Mouse (Mus musculus) liver, adult 2 months (tissue): ENCODE data around the gene Mdga1.

Source experiments
- CTCF ChIP-seq: fragments of 200-500 bp; IDR thresholded peaks from 2 replicates; pipeline ENCODE4 v1.5.1; 2011; ENCODE audit warnings: low read depth, low read length, control low read depth
- POLR2A ChIP-seq: fragments of 200-500 bp; IDR thresholded peaks from 2 replicates; pipeline ENCODE4 v1.6.1; 2011; ENCODE audit warnings: low read length, control low read depth; ENCODE audit not compliant: insufficient read depth; ENCODE audit errors: extremely low read depth

DNA sequence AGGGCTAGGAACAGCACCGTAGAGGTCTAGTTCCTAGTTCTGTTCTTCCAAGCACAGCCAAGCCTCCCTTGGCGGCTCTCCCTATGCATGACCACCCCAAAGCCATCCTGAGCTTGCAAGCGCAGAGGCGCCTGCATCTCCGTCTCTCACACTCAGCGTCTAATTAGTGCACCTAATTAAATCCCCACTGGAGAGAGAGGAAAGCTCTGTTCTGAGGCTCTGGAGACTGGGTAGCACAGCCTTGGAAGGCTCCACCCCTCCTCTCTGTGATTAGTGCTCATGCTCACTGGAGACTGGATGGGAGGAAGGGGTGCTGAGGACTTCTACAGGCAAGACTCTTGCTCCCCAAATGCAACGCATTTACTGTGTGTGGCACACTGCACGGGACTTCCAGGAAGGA is 191.9 kb downstream of the Mdga1 start:
- TF ChIP-seq CTCF (no peak), POLR2A (no peak)
